Mouse (Mus musculus): ENCODE measurements at regions not wholly inside any gene's neighbourhood (a gene's known extent, or its start where the extent isn't known, plus 50 kb on each side); places are given as distances from the start of the nearest gene placed in this dataset.

- 80% methylated on average over 6 of the region's 6 CpGs for WGBS
- Histone ChIP-seq H3K4me1 (replicated peaks) (no peaks in the 10 kb centered on the region), H3K4me2 (replicated peaks) (no peak overlapping the region), H3K27me3 (replicated peaks) (no peaks in the 10 kb centered on the region), H3K9me3 (no peaks in the 10 kb centered on the region), H3K9ac (no peak overlapping the region), H3K36me3 (no peaks in the 10 kb centered on the region), H3K27ac (no peak overlapping the region), H3K4me3 (replicated peaks) (no peak overlapping the region)
- ATAC-seq = no peak
These were observed 198.5 kb upstream of the Bcl6 start for GRCm38 (mm10) chr16:24187131-24187530.

- H3K27me3 ChIP-seq (replicated peaks) = no peaks in the 10 kb centered on the region
- no peaks in the 10 kb centered on the region for H3K36me3 ChIP-seq
- no peak for ATAC-seq
- no peaks in the 10 kb centered on the region for H3K9me3 ChIP-seq
- H3K4me3 ChIP-seq (replicated peaks) = no peak overlapping the region
- WGBS = 76% methylated on average over 6 of the region's 6 CpGs
- H3K27ac ChIP-seq = no peak overlapping the region
- no peak overlapping the region for H3K4me2 ChIP-seq (replicated peaks)
- no peaks in the 10 kb centered on the region for H3K4me1 ChIP-seq (replicated peaks)
- H3K9ac ChIP-seq = no peak overlapping the region
These were observed 197.3 kb upstream of the Bcl6 start for GRCm38 (mm10) chr16:24185989-24186388.

- no peaks in the 10 kb centered on the region for H3K36me3 ChIP-seq
- H3K4me2 ChIP-seq (replicated peaks) = no peak overlapping the region
- H3K9ac ChIP-seq = no peak overlapping the region
- H3K9me3 ChIP-seq = no peaks in the 10 kb centered on the region
- WGBS = 75% methylated on average over 4 of the region's 4 CpGs
- no peak overlapping the region for H3K27ac ChIP-seq
- H3K4me3 ChIP-seq (replicated peaks) = no peak overlapping the region
- H3K4me1 ChIP-seq (replicated peaks) = no peaks in the 10 kb centered on the region
- no peak for ATAC-seq
- no peaks in the 10 kb centered on the region for H3K27me3 ChIP-seq (replicated peaks)
These were observed 196.2 kb upstream of the Bcl6 start for GRCm38 (mm10) chr16:24184846-24185245.

GRCm38 (mm10) chr16:24183216-24183615 lies 194.6 kb upstream of the Bcl6 start:
- WGBS = 76% methylated on average over 3 of the region's 3 CpGs
- Histone ChIP-seq H3K9me3 (no peaks in the 10 kb centered on the region), H3K27me3 (replicated peaks) (no peaks in the 10 kb centered on the region), H3K36me3 (no peaks in the 10 kb centered on the region), H3K4me1 (replicated peaks) (no peaks in the 10 kb centered on the region), H3K27ac (no peak overlapping the region), H3K4me3 (replicated peaks) (no peak overlapping the region), H3K4me2 (replicated peaks) (no peak overlapping the region), H3K9ac (no peak overlapping the region)
- no peak for ATAC-seq

- Histone ChIP-seq H3K4me1 (replicated peaks) (no peaks in the 10 kb centered on the region), H3K36me3 (no peaks in the 10 kb centered on the region), H3K9ac (no peak overlapping the region), H3K27me3 (replicated peaks) (no peaks in the 10 kb centered on the region), H3K4me3 (replicated peaks) (no peak overlapping the region), H3K4me2 (replicated peaks) (no peak overlapping the region), H3K27ac (no peak overlapping the region), H3K9me3 (no peaks in the 10 kb centered on the region)
- no peak for ATAC-seq
- WGBS = 90% methylated on average over 3 of the region's 3 CpGs
These were observed 192.7 kb upstream of the Bcl6 start for GRCm38 (mm10) chr16:24181388-24181787.

- WGBS = 71% methylated on average over 5 of the region's 5 CpGs
- H3K9me3 ChIP-seq = no peaks in the 10 kb centered on the region
- H3K27ac ChIP-seq = no peak overlapping the region
- ATAC-seq = no peak
- no peaks in the 10 kb centered on the region for H3K36me3 ChIP-seq
- H3K27me3 ChIP-seq (replicated peaks) = no peaks in the 10 kb centered on the region
- no peak overlapping the region for H3K4me3 ChIP-seq (replicated peaks)
- H3K4me1 ChIP-seq (replicated peaks) = no peaks in the 10 kb centered on the region
- no peak overlapping the region for H3K4me2 ChIP-seq (replicated peaks)
- H3K9ac ChIP-seq = no peak overlapping the region
These were observed 192.0 kb upstream of the Bcl6 start for GRCm38 (mm10) chr16:24180666-24181065.

GRCm38 (mm10) chr16:24177564-24177963 lies 188.9 kb upstream of the Bcl6 start:
- no peak overlapping the region for H3K4me3 ChIP-seq (replicated peaks)
- no peaks in the 10 kb centered on the region for H3K9me3 ChIP-seq
- H3K4me2 ChIP-seq (replicated peaks) = no peak overlapping the region
- no peak overlapping the region for H3K9ac ChIP-seq
- H3K36me3 ChIP-seq = no peaks in the 10 kb centered on the region
- H3K4me1 ChIP-seq (replicated peaks) = no peaks in the 10 kb centered on the region
- H3K27ac ChIP-seq = no peak overlapping the region
- WGBS = 80% methylated on average over 2 of the region's 2 CpGs
- no peak for ATAC-seq
- H3K27me3 ChIP-seq (replicated peaks) = no peaks in the 10 kb centered on the region

- Histone ChIP-seq H3K9ac (no peak overlapping the region), H3K4me3 (replicated peaks) (no peak overlapping the region), H3K27ac (no peak overlapping the region), H3K4me1 (replicated peaks) (no peaks in the 10 kb centered on the region), H3K27me3 (replicated peaks) (no peaks in the 10 kb centered on the region), H3K4me2 (replicated peaks) (no peak overlapping the region), H3K36me3 (no peaks in the 10 kb centered on the region), H3K9me3 (no peaks in the 10 kb centered on the region)
- ATAC-seq = no peak
- WGBS = 72% methylated on average over 7 of the region's 7 CpGs
These were observed 188.5 kb upstream of the Bcl6 start for GRCm38 (mm10) chr16:24177131-24177530.

GRCm38 (mm10) chr16:24176057-24176456 lies 187.4 kb upstream of the Bcl6 start:
- 61% methylated on average over 2 of the region's 2 CpGs for WGBS
- no peak overlapping the region for H3K4me2 ChIP-seq (replicated peaks)
- no peaks in the 10 kb centered on the region for H3K4me1 ChIP-seq (replicated peaks)
- H3K9me3 ChIP-seq = no peaks in the 10 kb centered on the region
- ATAC-seq = no peak
- no peaks in the 10 kb centered on the region for H3K27me3 ChIP-seq (replicated peaks)
- H3K9ac ChIP-seq = no peak overlapping the region
- H3K4me3 ChIP-seq (replicated peaks) = no peak overlapping the region
- H3K36me3 ChIP-seq = no peaks in the 10 kb centered on the region
- no peak overlapping the region for H3K27ac ChIP-seq

GRCm38 (mm10) chr16:24175235-24175760 lies 186.6 kb upstream of the Bcl6 start:
- WGBS = 65% methylated on average over 9 of the region's 9 CpGs

GRCm38 (mm10) chr16:24174595-24174994 lies 185.9 kb upstream of the Bcl6 start:
- Histone ChIP-seq H3K9ac (no peak overlapping the region), H3K4me3 (replicated peaks) (no peak overlapping the region), H3K4me2 (replicated peaks) (no peak overlapping the region), H3K4me1 (replicated peaks) (no peaks in the 10 kb centered on the region), H3K9me3 (no peaks in the 10 kb centered on the region), H3K36me3 (no peaks in the 10 kb centered on the region), H3K27ac (no peak overlapping the region), H3K27me3 (replicated peaks) (no peaks in the 10 kb centered on the region)
- ATAC-seq = no peak
- 73% methylated on average over 3 of the region's 3 CpGs for WGBS

More at GRCm38 (mm10) chr16:24175235-24175760, 186.6 kb upstream of the Bcl6 start:
- no peak overlapping the region for H3K4me2 ChIP-seq (replicated peaks)
- H3K27ac ChIP-seq = no peak overlapping the region
- no peaks in the 10 kb centered on the region for H3K36me3 ChIP-seq
- no peaks in the 10 kb centered on the region for H3K4me1 ChIP-seq (replicated peaks)
- no peaks in the 10 kb centered on the region for H3K9me3 ChIP-seq
- H3K27me3 ChIP-seq (replicated peaks) = no peaks in the 10 kb centered on the region
- ATAC-seq = no peak
- H3K4me3 ChIP-seq (replicated peaks) = no peak overlapping the region
- H3K9ac ChIP-seq = no peak overlapping the region

- 86% methylated on average over 5 of the region's 5 CpGs for WGBS
- Histone ChIP-seq H3K4me3 (replicated peaks) (no peak overlapping the region), H3K9ac (no peak overlapping the region), H3K27me3 (replicated peaks) (no peaks in the 10 kb centered on the region), H3K9me3 (no peaks in the 10 kb centered on the region), H3K4me2 (replicated peaks) (no peak overlapping the region), H3K36me3 (no peaks in the 10 kb centered on the region), H3K4me1 (replicated peaks) (no peaks in the 10 kb centered on the region), H3K27ac (no peak overlapping the region)
- ATAC-seq = no peak
These were observed 185.3 kb upstream of the Bcl6 start for GRCm38 (mm10) chr16:24173783-24174518.

- no peak overlapping the region for H3K4me3 ChIP-seq (replicated peaks)
- 92% methylated on average over 2 of the region's 2 CpGs for WGBS
- no peaks in the 10 kb centered on the region for H3K27me3 ChIP-seq (replicated peaks)
- no peaks in the 10 kb centered on the region for H3K9me3 ChIP-seq
- no peak overlapping the region for H3K4me2 ChIP-seq (replicated peaks)
- H3K9ac ChIP-seq = no peak overlapping the region
- ATAC-seq = no peak
- H3K4me1 ChIP-seq (replicated peaks) = no peaks in the 10 kb centered on the region
- H3K27ac ChIP-seq = no peak overlapping the region
- H3K36me3 ChIP-seq = no peaks in the 10 kb centered on the region
These were observed 184.0 kb upstream of the Bcl6 start for GRCm38 (mm10) chr16:24172653-24173052.
